Mouse (Mus musculus): ENCODE results near the gene Cebpe. TPM values are rescaled to one million over a fixed set of nuclear protein-coding genes. Genes with fewer than 3 reads are reported as not detected.

The Cebpe gene
- polyA plus RNA-seq, 1 experiment: 0.05 TPM

DNA sequence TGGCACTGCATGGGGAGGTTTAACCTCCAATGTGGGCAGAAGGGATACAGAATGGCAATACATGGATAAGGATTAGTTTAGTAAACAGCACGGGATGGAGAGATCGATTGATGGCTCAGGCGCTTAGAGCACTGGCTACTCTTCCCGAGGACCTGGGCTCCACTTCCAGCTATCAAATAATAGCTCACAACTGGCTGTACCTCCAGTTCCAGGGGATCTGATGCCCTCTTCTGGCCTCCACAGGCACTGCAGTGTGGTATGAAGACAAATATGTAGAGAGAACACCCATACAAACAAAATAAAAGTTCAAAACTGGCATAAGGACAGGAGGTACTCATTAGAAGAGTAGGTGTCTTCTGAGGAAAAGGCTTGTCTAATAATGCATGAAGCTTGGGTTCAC lies 42.6 kb downstream of the Cebpe start:
- H3K4me1 ChIP-seq (ENCODE audit: control insufficient read depth): peaks cover 2% of the 10 kb centered on the region; the same call in 1 of the 2 replicates
- no peaks in the 10 kb centered on the region for H3K27me3 ChIP-seq (ENCODE audit: control insufficient read depth)
- no peaks in the 10 kb centered on the region for H3K9me3 ChIP-seq (ENCODE audit: control insufficient read depth, low read length)
- H3K36me3 ChIP-seq (ENCODE audit: control insufficient read depth): peaks cover 87% of the 10 kb centered on the region
- no peak overlapping the region for H3K4me3 ChIP-seq (replicated peaks)
- TF ChIP-seq TAL1 (IDR thresholded peaks at IDR 0.05; ENCODE audit: low read length) (no peak), GATA1 (IDR thresholded peaks at IDR 0.05; ENCODE audit: low read length) (no peak)

GRCm38 (mm10) chr14:54664477-54665222 lies 47.3 kb downstream of the Cebpe start:
- no peak for TF ChIP-seq GATA1 (IDR thresholded peaks at IDR 0.05; ENCODE audit: low read length)
- no peak for TF ChIP-seq TAL1 (IDR thresholded peaks at IDR 0.05; ENCODE audit: low read length)
- H3K4me3 ChIP-seq (replicated peaks): no peak overlapping the region
- H3K4me1 ChIP-seq (ENCODE audit: control insufficient read depth): no peaks in the 10 kb centered on the region
- no peaks in the 10 kb centered on the region for H3K9me3 ChIP-seq (ENCODE audit: control insufficient read depth, low read length)
- no peaks in the 10 kb centered on the region for H3K27me3 ChIP-seq (ENCODE audit: control insufficient read depth)
- peaks cover 96% of the 10 kb centered on the region for H3K36me3 ChIP-seq (ENCODE audit: control insufficient read depth)

Other genes starting within 250 kb of the Cebpe start
- 15.3 and 15.9 TPM in 2 replicates for gene Lrp10, start 248.0 kb downstream of the Cebpe start, polyA plus RNA-seq (2012)
- gene Rem2, start 236.1 kb downstream of the Cebpe start, polyA plus RNA-seq (2012): not detected in 2 replicates
- 4.4 and 4.8 TPM in 2 replicates for gene Prmt5, start 194.6 kb downstream of the Cebpe start, polyA plus RNA-seq (2012)
- 10.0 and 11.7 TPM in 2 replicates for gene Haus4, start 157.6 kb downstream of the Cebpe start, polyA plus RNA-seq (2012)
- gene Ajuba, start 134.6 kb downstream of the Cebpe start, polyA plus RNA-seq (2012): not detected in 2 replicates
- 0.94 and 1.5 TPM in 2 replicates for gene 4931414P19Rik, start 106.2 kb downstream of the Cebpe start, polyA plus RNA-seq (2012)
- 17.6 and 21.7 TPM in 2 replicates for gene Psmb5, start 94.2 kb downstream of the Cebpe start, polyA plus RNA-seq (2012)
- gene Psmb11, start 90.7 kb downstream of the Cebpe start, polyA plus RNA-seq (2012): not detected in 2 replicates
- not detected in 2 replicates for gene Gm17606, start 71.2 kb downstream of the Cebpe start, polyA plus RNA-seq (2012)
- 0.46 and 0.60 TPM in 2 replicates for gene Cdh24, start 70.8 kb downstream of the Cebpe start, polyA plus RNA-seq (2012)
- 4.9 and 7.8 TPM in 2 replicates for gene 1700123O20Rik, start 26.0 kb downstream of the Cebpe start, polyA plus RNA-seq (2012)
- gene Acin1, start 25.2 kb downstream of the Cebpe start, polyA plus RNA-seq (2012): 38.2 and 40.2 TPM in 2 replicates
- gene Gm29776, start 13.3 kb downstream of the Cebpe start, polyA plus RNA-seq (2012): not detected in 2 replicates
- 0.25 TPM in 2 replicates for gene Slc7a8, start 69.8 kb upstream of the Cebpe start, polyA plus RNA-seq (2012)
- gene Rnf212b, start 102.0 kb upstream of the Cebpe start, polyA plus RNA-seq (2012): not detected in 2 replicates
- not detected in 2 replicates for gene Homez, start 158.8 kb upstream of the Cebpe start, polyA plus RNA-seq (2012)
- gene Ppp1r3e, start 165.4 kb upstream of the Cebpe start, polyA plus RNA-seq (2012): 0.02 TPM in 1 of 2 replicates, not detected in the other
- gene Bcl2l2, start 171.2 kb upstream of the Cebpe start, polyA plus RNA-seq (2012): 0.66 and 0.95 TPM in 2 replicates
- 0.05 and 0.14 TPM in 2 replicates for gene Gm20521, start 171.3 kb upstream of the Cebpe start, polyA plus RNA-seq (2012)
- gene Pabpn1, start 180.3 kb upstream of the Cebpe start, polyA plus RNA-seq (2012): 27.8 and 29.0 TPM in 2 replicates
- 0.01 TPM in 1 of 2 replicates, not detected in the other for gene Slc22a17, start 201.0 kb upstream of the Cebpe start, polyA plus RNA-seq (2012)
- 0.05 TPM in 1 of 2 replicates, not detected in the other for gene Efs, start 214.0 kb upstream of the Cebpe start, polyA plus RNA-seq (2012)
- gene Il25, start 220.5 kb upstream of the Cebpe start, polyA plus RNA-seq (2012): not detected in 2 replicates
- gene Cmtm5, start 224.1 kb upstream of the Cebpe start, polyA plus RNA-seq (2012): not detected in 2 replicates